12 mouse cellular contexts compared by ENCODE assay signal in genomic region chr5:41754226-41754775, GRCm38 (mm10). TPM values are rescaled to one million over a fixed set of nuclear protein-coding genes. Genes with fewer than 3 reads are reported as not detected.
DNase-seq lines count a peak whose midpoint lies in the region; ATAC-seq lines count a peak whose summit lies in the region.
"Had no signal": no experiment of that assay in that cellular context is flagged by ENCODE, and none has a peak within 500 bp of the region (broad histone marks: within the 10 kb centered on the region; RNA-seq: fewer than 3 reads in every experiment).

No protein-coding gene starts in this region.

- no peak overlapping the region for H3K4me2 ChIP-seq in hindbrain, embryonic 11.5 days (replicated peaks; ENCODE audit: low read depth, low read length)
- H3K4me2 ChIP-seq in hindbrain, embryonic 14.5 days (replicated peaks) = no peak overlapping the region
- peak overlapping the region; percentile 37 for H3K4me2 ChIP-seq in intestine, embryonic 16.5 days (ENCODE audit: low read depth, low read length)
- no peak overlapping the region for H3K4me2 ChIP-seq in neural tube, embryonic 11.5 days (ENCODE audit: low read depth)
- H3K4me2 ChIP-seq: neural tube, embryonic 12.5 days had no signal

- 2% methylated on average over 17 of the region's 17 CpGs for WGBS in hindbrain, embryonic 11.5 days
- WGBS in hindbrain, embryonic 14.5 days = 2% methylated on average over 17 of the region's 17 CpGs
- 1% methylated on average over 17 of the region's 17 CpGs for WGBS in embryonic facial prominence, embryonic 10.5 days
- 9% methylated on average over 17 of the region's 17 CpGs for WGBS in intestine, embryonic 16.5 days
- under 1% methylated on average over 17 of the region's 17 CpGs for WGBS in neural tube, embryonic 11.5 days

- peak; percentile 53 for DNase-seq in hindbrain, embryonic 11.5 days (ENCODE audit: low spot score)
- DNase-seq in hindbrain, embryonic 14.5 days (ENCODE audit: low spot score) = no peak
- DNase-seq in embryonic facial prominence, embryonic 10.5 days (ENCODE audit: low spot score) = peak; percentile 33
- DNase-seq in neural tube, embryonic 11.5 days (ENCODE audit: low spot score) = peak; percentile 38
- no peak for DNase-seq in cerebellum, adult 9-10 months
- no peak for DNase-seq in ovary, postnatal 14 days (ENCODE audit: low spot score)
- DNase-seq: cerebellum, adult 11 months; thymus, postnatal 25 days had no signal

- H3K9ac ChIP-seq in hindbrain, embryonic 11.5 days (ENCODE audit: low read depth, low read length) = no peak overlapping the region
- no peak overlapping the region for H3K9ac ChIP-seq in hindbrain, embryonic 14.5 days
- 0 out of 2 replicates have a peak overlapping the region, but pooled peaks have one; percentile 19 for H3K9ac ChIP-seq in intestine, embryonic 16.5 days (ENCODE audit: low read depth, low read length)
- H3K9ac ChIP-seq in neural tube, embryonic 11.5 days (ENCODE audit: low read length) = no peak overlapping the region
- H3K9ac ChIP-seq: neural tube, embryonic 12.5 days had no signal

- ATAC-seq in hindbrain, embryonic 11.5 days (ENCODE audit: low FRiP score) = peak; percentile 29; the same call in 1 of the 2 replicates
- no peak for ATAC-seq in hindbrain, embryonic 14.5 days (ENCODE audit: low FRiP score)
- no peak for ATAC-seq in intestine, embryonic 16.5 days
- ATAC-seq in neural tube, embryonic 11.5 days (ENCODE audit: insufficient read depth, low FRiP score, low TSS enrichment) = no peak

- H3K4me3 ChIP-seq in hindbrain, embryonic 11.5 days (ENCODE audit: low read depth, low read length) = no peak overlapping the region
- H3K4me3 ChIP-seq in hindbrain, embryonic 14.5 days (replicated peaks; ENCODE audit: low read length) = no peak overlapping the region
- peak overlapping the region; percentile 13; the same call in 1 of the 2 replicates for H3K4me3 ChIP-seq in embryonic facial prominence, embryonic 10.5 days
- H3K4me3 ChIP-seq in intestine, embryonic 16.5 days (ENCODE audit: low read length) = peak overlapping the region; percentile 22
- no peak overlapping the region for H3K4me3 ChIP-seq in neural tube, embryonic 11.5 days (ENCODE audit: low read depth, low read length)
- H3K4me3 ChIP-seq: erythroblast, embryonic 14.5 days; neural tube, embryonic 12.5 days had no signal

- no peaks in the 10 kb centered on the region for H3K9me3 ChIP-seq in hindbrain, embryonic 11.5 days (ENCODE audit: control insufficient read depth, low read length)
- no peaks in the 10 kb centered on the region for H3K9me3 ChIP-seq in hindbrain, embryonic 14.5 days (ENCODE audit: control insufficient read depth, low read length)
- no peaks in the 10 kb centered on the region for H3K9me3 ChIP-seq in embryonic facial prominence, embryonic 10.5 days
- no peaks in the 10 kb centered on the region for H3K9me3 ChIP-seq in intestine, embryonic 16.5 days (ENCODE audit: control insufficient read depth, low read length)
- no peaks in the 10 kb centered on the region for H3K9me3 ChIP-seq in neural tube, embryonic 11.5 days (ENCODE audit: control insufficient read depth, low read length)
- H3K9me3 ChIP-seq: neural tube, embryonic 12.5 days had no signal

- H3K36me3 ChIP-seq in hindbrain, embryonic 11.5 days (ENCODE audit: control insufficient read depth, insufficient read depth, low read length) = no peaks in the 10 kb centered on the region
- H3K36me3 ChIP-seq in hindbrain, embryonic 14.5 days (replicated peaks; ENCODE audit: control insufficient read depth, insufficient read depth) = no peaks in the 10 kb centered on the region
- H3K36me3 ChIP-seq in embryonic facial prominence, embryonic 10.5 days (replicated peaks) = no peaks in the 10 kb centered on the region
- H3K36me3 ChIP-seq in intestine, embryonic 16.5 days (ENCODE audit: control insufficient read depth, insufficient read depth, low read length) = no peaks in the 10 kb centered on the region
- H3K36me3 ChIP-seq in neural tube, embryonic 11.5 days (ENCODE audit: control insufficient read depth, insufficient read depth, low read length) = no peaks in the 10 kb centered on the region
- H3K36me3 ChIP-seq: neural tube, embryonic 12.5 days had no signal

- no peaks in the 10 kb centered on the region for H3K4me1 ChIP-seq in hindbrain, embryonic 11.5 days (replicated peaks; ENCODE audit: control insufficient read depth, insufficient read depth, low read length)
- no peaks in the 10 kb centered on the region for H3K4me1 ChIP-seq in hindbrain, embryonic 14.5 days (replicated peaks; ENCODE audit: control insufficient read depth, insufficient read depth, low read length)
- peaks cover 8% of the 10 kb centered on the region; the same call in 1 of the 2 replicates for H3K4me1 ChIP-seq in embryonic facial prominence, embryonic 10.5 days
- peaks cover 3% of the 10 kb centered on the region; the same call in 1 of the 2 replicates for H3K4me1 ChIP-seq in intestine, embryonic 16.5 days (ENCODE audit: control insufficient read depth, insufficient read depth, low read length)
- no peaks in the 10 kb centered on the region for H3K4me1 ChIP-seq in neural tube, embryonic 11.5 days (ENCODE audit: control insufficient read depth, insufficient read depth, low read length)
- H3K4me1 ChIP-seq: neural tube, embryonic 12.5 days had no signal

- peaks cover 92% of the 10 kb centered on the region for H3K27me3 ChIP-seq in hindbrain, embryonic 11.5 days (ENCODE audit: control insufficient read depth, insufficient read depth, low read length)
- H3K27me3 ChIP-seq in hindbrain, embryonic 14.5 days (ENCODE audit: control insufficient read depth, insufficient read depth, low read length) = peaks cover 99% of the 10 kb centered on the region
- H3K27me3 ChIP-seq in embryonic facial prominence, embryonic 10.5 days (replicated peaks; ENCODE audit: low read depth, poor library complexity, severe bottlenecking) = peaks cover 100% of the 10 kb centered on the region
- H3K27me3 ChIP-seq in intestine, embryonic 16.5 days (replicated peaks; ENCODE audit: control insufficient read depth, insufficient read depth, low read length) = peaks cover 60% of the 10 kb centered on the region
- peaks cover 97% of the 10 kb centered on the region for H3K27me3 ChIP-seq in neural tube, embryonic 11.5 days (ENCODE audit: control insufficient read depth, insufficient read depth, low read length)

- H3K27ac ChIP-seq in hindbrain, embryonic 11.5 days (ENCODE audit: low read depth, low read length) = no peak overlapping the region
- H3K27ac ChIP-seq in hindbrain, embryonic 14.5 days = no peak overlapping the region
- no peak overlapping the region for H3K27ac ChIP-seq in embryonic facial prominence, embryonic 10.5 days (replicated peaks)
- H3K27ac ChIP-seq in intestine, embryonic 16.5 days (ENCODE audit: low read length) = no peak overlapping the region
- no peak overlapping the region for H3K27ac ChIP-seq in neural tube, embryonic 11.5 days (ENCODE audit: low read depth, low read length)
- H3K27ac ChIP-seq: neural tube, embryonic 12.5 days had no signal

RNA-seq across cellular contexts. Expression of gene Nkx3-2, which starts 10.0 kb away (rescaled TPM):
- polyA plus RNA-seq in hindbrain, embryonic 11.5 days (2014; fragmentation: Nextera tagmentation; extraction: Ambion mirVana) = 0.84 and 1.0 TPM in 2 replicates
- polyA plus RNA-seq in hindbrain, embryonic 14.5 days (2014; fragmentation: Nextera tagmentation; extraction: Ambion mirVana) = not detected in 2 replicates
- 1.9 and 2.2 TPM in 2 replicates for polyA plus RNA-seq in embryonic facial prominence, embryonic 10.5 days (2016; fragmentation: Nextera tagmentation; extraction: Ambion mirVana)
- polyA plus RNA-seq in intestine, embryonic 16.5 days (2015; fragmentation: Nextera tagmentation; extraction: Ambion mirVana) = 1.5 and 1.9 TPM in 2 replicates
- polyA plus RNA-seq in neural tube, embryonic 11.5 days (2014; fragmentation: Nextera tagmentation; extraction: Ambion mirVana) = 2.2 and 2.5 TPM in 2 replicates
- polyA plus RNA-seq: erythroblast, embryonic 14.5 days; liver, embryonic 16.5 days had no signal

RNA-seq across cellular contexts. Expression of gene Rab28, which starts 46.3 kb away (rescaled TPM):
- 94.7 and 99.6 TPM in 2 replicates for polyA plus RNA-seq in hindbrain, embryonic 11.5 days (2014; fragmentation: Nextera tagmentation; extraction: Ambion mirVana)
- polyA plus RNA-seq in hindbrain, embryonic 14.5 days (2014; fragmentation: Nextera tagmentation; extraction: Ambion mirVana) = 64.2 and 70.1 TPM in 2 replicates
- 66.5 and 67.6 TPM in 2 replicates for polyA plus RNA-seq in embryonic facial prominence, embryonic 10.5 days (2016; fragmentation: Nextera tagmentation; extraction: Ambion mirVana)
- polyA plus RNA-seq in intestine, embryonic 16.5 days (2015; fragmentation: Nextera tagmentation; extraction: Ambion mirVana) = 41.9 and 49.6 TPM in 2 replicates
- 89.0 and 92.7 TPM in 2 replicates for polyA plus RNA-seq in neural tube, embryonic 11.5 days (2014; fragmentation: Nextera tagmentation; extraction: Ambion mirVana)

Comparison
In these comparisons a context has a peak if more than half of its experiments do, and no peak if none do; other contexts are left out.
1. DNase-seq: peak in hindbrain, embryonic 11.5 days (single experiment), embryonic facial prominence, embryonic 10.5 days (single experiment) and neural tube, embryonic 11.5 days (single experiment); none in hindbrain, embryonic 14.5 days (single experiment), cerebellum, adult 9-10 months (single experiment) and ovary, postnatal 14 days (single experiment).
2. H3K4me3 ChIP-seq: peak in embryonic facial prominence, embryonic 10.5 days (single experiment) and intestine, embryonic 16.5 days (single experiment); none in hindbrain, embryonic 11.5 days (single experiment), hindbrain, embryonic 14.5 days (single experiment) and neural tube, embryonic 11.5 days (single experiment).